Mouse (Mus musculus) hindbrain, embryonic 12.5 days (tissue): ENCODE data around the gene St8sia1. TPM values are rescaled to one million over a fixed set of nuclear protein-coding genes. Genes with fewer than 3 reads are reported as not detected.

Experiments
- ATAC-seq: fragments of 200-750 bp; cut with Nextera tagmentation; 2 replicates; pipeline ENCODE4 v1.8.0; 2017; ENCODE audit warnings: moderate TSS enrichment; ENCODE audit not compliant: low FRiP score
- H3K27ac ChIP-seq: fragments of 300-500 bp; sonication (generic); 2 replicates; pipeline ENCODE4 v1.5.1; 2016; ENCODE audit warnings: mild to moderate bottlenecking
- H3K27me3 ChIP-seq: fragments of 300-500 bp; sonication (generic); 2 replicates; pipeline ENCODE4 v1.6.1; 2016; ENCODE audit warnings: mild to moderate bottlenecking
- H3K36me3 ChIP-seq: fragments of 300-500 bp; sonication (generic); 2 replicates; pipeline ENCODE4 v1.6.1; 2016; ENCODE audit warnings: mild to moderate bottlenecking
- H3K4me1 ChIP-seq: fragments of 300-500 bp; sonication (generic); 2 replicates; pipeline ENCODE4 v1.6.1; 2016
- H3K4me2 ChIP-seq: fragments of 300-500 bp; sonication (generic); replicated peaks from 2 replicates; pipeline ENCODE4 v1.6.1; 2016; ENCODE audit warnings: mild to moderate bottlenecking
- H3K4me3 ChIP-seq: fragments of 300-500 bp; sonication (generic); 2 replicates; pipeline ENCODE4 v1.5.1; 2016; ENCODE audit warnings: mild to moderate bottlenecking
- H3K9ac ChIP-seq: fragments of 300-500 bp; sonication (generic); 2 replicates; pipeline ENCODE4 v1.6.1; 2016; ENCODE audit warnings: mild to moderate bottlenecking, moderate library complexity
- H3K9me3 ChIP-seq: fragments of 300-500 bp; sonication (generic); replicated peaks from 2 replicates; pipeline ENCODE4 v1.6.1; 2016; ENCODE audit warnings: mild to moderate bottlenecking
- WGBS: fragments of 180-500 bp; shearing (Covaris S2); methylation state at CpG from one replicate; pipeline ENCODE4 v1.1.7; 2016; 5-methylcytosine and 5-hydroxymethylcytosine counted together
- polyA plus RNA-seq: library from polyadenylated mRNA; unstranded; fragments of >200 nt; fragmentation: Nextera tagmentation; extraction: Ambion mirVana; gene quantifications from 2 replicates; pipeline ENCODE4 v1.2.1, GENCODE M21; 2016

Gene St8sia1
- polyA plus RNA-seq, 1 experiment from 2014 or later = 9.1 TPM

- H3K27ac ChIP-seq = peak overlapping the region; percentile 64
Measured at GRCm38 (mm10) chr6:142779812-142780573, 184.3 kb downstream of the St8sia1 start.

GRCm38 (mm10) chr6:142779045-142779811 is 185.0 kb downstream of the St8sia1 start:
- ATAC-seq = peak; percentile 54
- Histone ChIP-seq H3K36me3 (peaks cover 17% of the 10 kb centered on the region), H3K9ac (no peak overlapping the region), H3K4me1 (peaks cover 11% of the 10 kb centered on the region), H3K27ac (0 out of 2 replicates have a peak overlapping the region, but pooled peaks have one; percentile 64), H3K4me2 (no peak overlapping the region), H3K27me3 (no peaks in the 10 kb centered on the region), H3K4me3 (no peak overlapping the region), H3K9me3 (no peaks in the 10 kb centered on the region)
- WGBS = 56% methylated on average over 11 of the region's 11 CpGs

More at GRCm38 (mm10) chr6:142779812-142780573, 184.3 kb downstream of the St8sia1 start:
- peaks cover 13% of the 10 kb centered on the region; the same call in 1 of the 2 replicates for H3K36me3 ChIP-seq
- H3K4me2 ChIP-seq = no peak overlapping the region
- no peak overlapping the region for H3K4me3 ChIP-seq
- WGBS = 57% methylated on average over 14 of the region's 14 CpGs
- H3K27me3 ChIP-seq = no peaks in the 10 kb centered on the region
- H3K9me3 ChIP-seq = no peaks in the 10 kb centered on the region
- ATAC-seq = peak; percentile 70
- H3K9ac ChIP-seq = no peak overlapping the region
- peaks cover 11% of the 10 kb centered on the region for H3K4me1 ChIP-seq

- H3K4me3 ChIP-seq = no peak overlapping the region
- no peaks in the 10 kb centered on the region for H3K9me3 ChIP-seq
- no peak overlapping the region for H3K9ac ChIP-seq
- H3K27me3 ChIP-seq = no peaks in the 10 kb centered on the region
- no peak for ATAC-seq
- no peak overlapping the region for H3K4me2 ChIP-seq
- WGBS = 83% methylated on average over 4 of the region's 4 CpGs
- peaks cover 11% of the 10 kb centered on the region for H3K4me1 ChIP-seq
- peaks cover 40% of the 10 kb centered on the region for H3K36me3 ChIP-seq
- H3K27ac ChIP-seq = no peak overlapping the region
Measured at GRCm38 (mm10) chr6:142776935-142777334, 187.3 kb downstream of the St8sia1 start.

GRCm38 (mm10) chr6:142773566-142773965 is 190.7 kb downstream of the St8sia1 start:
- Histone ChIP-seq H3K4me2 (no peak overlapping the region), H3K9ac (no peak overlapping the region), H3K4me3 (no peak overlapping the region), H3K9me3 (no peaks in the 10 kb centered on the region), H3K36me3 (peaks cover 66% of the 10 kb centered on the region), H3K27me3 (no peaks in the 10 kb centered on the region), H3K4me1 (no peaks in the 10 kb centered on the region), H3K27ac (no peak overlapping the region)
- ATAC-seq = no peak
- 93% methylated on average over 5 of the region's 5 CpGs for WGBS

GRCm38 (mm10) chr6:142771643-142772042 is 192.6 kb downstream of the St8sia1 start:
- no peak overlapping the region for H3K27ac ChIP-seq
- WGBS = 96% methylated on average over 4 of the region's 4 CpGs
- no peak overlapping the region for H3K9ac ChIP-seq
- no peaks in the 10 kb centered on the region for H3K4me1 ChIP-seq
- peaks cover 82% of the 10 kb centered on the region for H3K36me3 ChIP-seq
- no peak overlapping the region for H3K4me3 ChIP-seq
- no peaks in the 10 kb centered on the region for H3K27me3 ChIP-seq
- no peak for ATAC-seq
- H3K9me3 ChIP-seq = no peaks in the 10 kb centered on the region
- H3K4me2 ChIP-seq = no peak overlapping the region

Other genes starting within 250 kb of the St8sia1 start
- gene Cmas, start 207.8 kb downstream of the St8sia1 start, polyA plus RNA-seq = 138 and 139 TPM in 2 replicates
- gene Sult6b2, start 159.9 kb downstream of the St8sia1 start, polyA plus RNA-seq = not detected in 2 replicates
- 51.0 and 52.6 TPM in 2 replicates for gene C2cd5, start 135.7 kb upstream of the St8sia1 start, polyA plus RNA-seq
- gene Etnk1, start 202.8 kb upstream of the St8sia1 start, polyA plus RNA-seq = 43.4 and 45.9 TPM in 2 replicates